Mouse (Mus musculus) brain, embryonic 14.5 days (tissue): Measurements from ENCODE around the gene Tas1r3. TPM values are rescaled to one million over a fixed set of nuclear protein-coding genes. Genes with fewer than 3 reads are reported as not detected.

Source experiments
- DNase-seq: peaks from one replicate; pipeline ENCODE4 v3.0.0-alpha.2; 2011; ENCODE audit warnings: low read depth
- CTCF ChIP-seq: fragments of 200-500 bp; IDR thresholded peaks from 2 replicates; pipeline ENCODE4 v1.5.1; 2012; ENCODE audit warnings: inconsistent platforms, mild to moderate bottlenecking, moderate library complexity, borderline replicate concordance; ENCODE audit not compliant: insufficient read depth, insufficient read length; ENCODE audit errors: extremely low read depth
- POLR2A ChIP-seq: fragments of 200-500 bp; IDR thresholded peaks from 2 replicates; pipeline ENCODE4 v1.6.1; 2012; ENCODE audit warnings: mild to moderate bottlenecking, inconsistent platforms, borderline replicate concordance; ENCODE audit not compliant: poor library complexity, insufficient read depth, insufficient read length, severe bottlenecking; ENCODE audit errors: extremely low read depth
- polyA plus RNA-seq: library from polyadenylated mRNA; depleted of rRNA; stranded (reverse); fragments of >200 nt; gene quantifications from 2 replicates; pipeline ENCODE4 v1.2.3, GENCODE M21; 2012

Gene Tas1r3
- polyA plus RNA-seq, 1 experiment, result 0.83 TPM

DNA sequence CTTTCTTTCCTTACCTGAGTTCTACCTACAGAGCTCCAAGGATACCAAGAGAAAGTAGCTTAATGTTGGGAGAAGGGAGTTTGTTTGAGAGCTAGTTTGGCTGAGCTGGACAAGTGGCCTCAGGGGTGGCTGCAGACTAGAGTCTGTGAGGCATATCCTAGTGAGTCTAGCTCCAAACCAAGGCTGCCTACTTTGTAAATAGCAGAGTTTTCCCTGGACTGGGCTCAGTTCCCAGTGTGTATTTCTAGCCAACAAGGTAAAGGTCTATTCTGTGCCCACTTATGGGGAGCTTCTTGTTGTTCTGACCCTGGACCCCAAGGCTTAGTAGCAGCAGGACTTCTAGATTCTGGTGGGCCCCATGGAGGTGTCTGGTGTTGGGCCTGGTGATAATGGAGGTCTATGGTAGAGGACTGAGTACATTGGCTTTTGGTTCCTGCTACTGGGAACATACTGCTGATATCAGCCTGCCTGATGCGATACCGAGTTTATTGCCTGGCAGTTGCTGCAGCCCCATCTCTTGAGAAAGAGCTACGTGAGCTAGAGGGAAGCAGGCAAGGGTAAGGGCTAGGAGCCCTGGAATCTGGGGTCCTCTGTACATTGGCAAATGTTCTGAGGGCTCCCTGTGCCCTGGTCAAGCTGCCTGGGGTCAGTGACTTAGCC, 13.2 kb downstream of the Tas1r3 start:
- DNase-seq, result no peak
- TF ChIP-seq POLR2A (no peak), CTCF (no peak)

DNA sequence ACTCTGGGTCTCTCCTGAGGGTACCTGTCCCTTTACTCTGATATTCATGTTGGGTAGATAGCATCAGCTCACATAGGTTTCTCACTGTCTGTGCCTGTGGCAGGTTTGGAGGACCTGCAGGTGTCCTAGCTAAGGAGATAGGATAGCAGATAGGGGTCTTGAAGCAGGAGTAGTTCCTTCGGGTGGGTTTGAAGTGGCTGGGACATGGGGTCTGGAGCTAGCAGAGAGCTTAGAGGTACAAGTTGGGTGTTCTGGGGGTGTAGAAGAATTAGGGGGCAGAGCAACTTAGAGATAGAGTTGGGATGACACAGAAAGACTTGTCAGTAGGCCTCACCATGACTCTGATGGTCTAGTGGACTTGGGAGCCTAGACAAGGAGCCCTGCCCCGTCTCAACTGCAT, 13.8 kb downstream of the Tas1r3 start:
- TF ChIP-seq POLR2A, result no peak
- TF ChIP-seq CTCF, result no peak
- no peak for DNase-seq

GRCm38 (mm10) chr4:155848434-155849095, 14.6 kb downstream of the Tas1r3 start:
- no peak for DNase-seq
- TF ChIP-seq POLR2A, result no peak
- no peak for TF ChIP-seq CTCF

DNA sequence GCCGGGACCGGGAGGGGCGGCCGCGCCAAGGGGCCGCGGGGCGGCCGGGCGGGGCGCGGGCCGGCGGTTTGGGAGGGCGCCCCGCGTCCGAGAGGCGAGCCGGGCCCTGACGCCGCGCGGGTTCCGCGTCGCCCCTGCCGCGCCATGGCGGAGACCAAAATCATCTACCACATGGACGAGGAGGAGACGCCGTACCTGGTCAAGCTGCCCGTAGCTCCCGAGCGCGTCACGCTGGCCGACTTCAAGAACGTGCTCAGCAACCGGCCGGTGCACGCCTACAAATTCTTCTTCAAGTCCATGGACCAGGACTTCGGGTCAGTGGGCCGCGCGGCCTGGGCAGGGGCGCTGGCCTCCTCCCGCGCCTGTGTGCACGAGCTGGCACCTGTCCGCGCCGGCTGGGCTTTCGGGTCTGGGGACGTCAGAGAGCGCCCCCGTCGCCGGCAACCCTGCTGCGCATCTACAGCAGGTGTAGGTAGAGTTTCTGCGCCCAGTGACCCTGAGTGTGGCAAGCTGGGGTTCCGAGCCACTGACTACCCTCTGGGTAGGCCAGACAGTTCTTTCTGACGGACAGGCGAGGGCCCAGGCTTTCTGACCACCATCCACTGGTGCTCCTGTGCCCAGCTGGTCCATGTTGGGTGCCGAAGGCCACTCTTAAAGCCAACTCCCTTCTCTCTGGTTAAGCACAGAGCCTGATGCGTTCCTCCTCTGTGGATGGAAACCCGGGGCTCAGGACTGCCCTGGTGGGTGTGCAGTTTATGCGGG, 15.4 kb downstream of the Tas1r3 start:
- DNase-seq, result peak; percentile 65
- TF ChIP-seq POLR2A, result no peak
- TF ChIP-seq CTCF, result no peak

DNA sequence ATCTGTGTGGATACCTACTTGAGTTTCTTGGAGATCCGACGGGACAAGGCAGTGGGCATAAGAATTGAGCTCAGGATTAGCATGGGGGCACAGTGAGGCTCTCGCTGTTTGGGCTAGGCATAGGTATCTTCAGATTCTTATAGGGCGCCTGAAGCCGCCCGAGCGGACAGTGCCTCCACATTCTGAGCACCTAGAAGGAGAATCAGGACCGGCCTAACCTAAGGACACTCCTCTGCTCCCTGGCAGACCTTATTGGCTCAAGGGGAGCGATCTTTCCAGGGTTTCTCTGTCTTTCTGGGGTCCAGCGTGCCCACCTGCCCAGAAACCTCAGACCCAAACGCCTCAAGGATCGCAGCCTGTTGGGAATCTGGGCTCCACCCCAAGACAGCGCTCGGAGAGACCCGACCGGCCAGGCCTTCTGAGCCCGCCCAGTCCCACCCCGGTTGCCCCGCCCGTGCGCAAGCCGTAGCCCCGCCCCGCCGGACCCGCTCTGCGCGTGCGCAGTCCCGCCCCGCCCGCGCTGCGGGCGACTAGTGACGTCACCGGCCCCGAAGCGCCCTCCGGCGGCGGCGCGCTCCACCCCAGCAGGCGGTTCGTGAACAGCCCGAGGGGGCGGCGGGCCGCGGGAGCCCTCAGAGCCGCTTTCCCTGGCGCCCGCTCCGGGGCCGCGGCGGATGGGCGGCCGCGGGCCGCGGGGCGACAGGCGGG, 16.1 kb downstream of the Tas1r3 start, which contains the start of gene Dvl1:
Dvl1 (plus strand) TSS at position 532 of the 708 bp plus-strand sequence.
- DNase-seq, result peak; percentile 95
- TF ChIP-seq CTCF (peak; percentile 39; the same call in 1 of the 2 replicates), POLR2A (peak; percentile 76)

GRCm38 (mm10) chr4:155843231-155843630, 19.9 kb downstream of the Tas1r3 start:
- no peak for TF ChIP-seq POLR2A
- no peak for TF ChIP-seq CTCF
- DNase-seq, result no peak

DNA sequence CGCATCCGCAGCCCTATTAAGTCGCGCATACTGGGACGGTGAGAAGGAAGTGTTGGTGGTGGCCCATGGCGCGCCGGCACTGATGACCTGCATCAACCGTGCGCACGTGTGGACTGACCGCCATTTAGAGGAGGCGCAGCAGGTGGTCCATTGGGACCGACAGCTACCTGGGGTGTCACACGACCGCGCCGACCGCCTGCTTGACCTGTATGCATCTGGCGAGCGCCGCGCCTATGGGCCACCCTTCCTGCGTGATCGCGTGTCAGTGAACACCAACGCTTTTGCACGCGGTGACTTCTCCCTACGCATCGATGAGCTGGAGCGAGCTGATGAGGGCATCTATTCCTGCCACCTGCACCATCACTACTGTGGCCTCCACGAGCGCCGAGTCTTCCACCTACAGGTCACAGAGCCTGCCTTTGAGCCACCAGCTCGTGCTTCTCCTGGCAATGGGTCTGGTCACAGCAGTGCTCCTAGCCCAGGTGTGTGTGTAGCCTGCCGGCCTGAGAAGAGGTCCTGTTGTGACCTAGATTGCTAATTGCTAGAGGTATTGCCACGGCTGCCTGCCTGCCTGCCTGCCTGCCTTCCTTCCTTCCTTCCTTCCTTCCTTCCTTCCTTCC, 21.4 kb downstream of the Tas1r3 start:
- no peak for DNase-seq
- TF ChIP-seq POLR2A (no peak), CTCF (no peak)

- TF ChIP-seq CTCF (0 out of 2 replicates have a peak, but pooled peaks have one; percentile 12), POLR2A (no peak)
- DNase-seq, result peak; percentile 43
Measured at GRCm38 (mm10) chr4:155841003-155841454, 22.1 kb downstream of the Tas1r3 start.

GRCm38 (mm10) chr4:155840076-155841002, 22.8 kb downstream of the Tas1r3 start:
- no peak for TF ChIP-seq POLR2A
- TF ChIP-seq CTCF, result no peak
- DNase-seq, result no peak

GRCm38 (mm10) chr4:155839483-155839910, 23.7 kb downstream of the Tas1r3 start, which contains the start of gene Mxra8:
Gene Mxra8, plus strand, starts transcription at chr4:155839680.
- DNase-seq, result peak; percentile 69

More at GRCm38 (mm10) chr4:155839483-155839910, 23.7 kb downstream of the Tas1r3 start, which contains the start of gene Mxra8:
- no peak for TF ChIP-seq CTCF
- TF ChIP-seq POLR2A, result no peak
